Mouse (Mus musculus) thymus, adult 2 months (tissue): Measurements from ENCODE around the gene Tedc1. TPM values are rescaled to one million over a fixed set of nuclear protein-coding genes. Genes with fewer than 3 reads are reported as not detected.

Experiments
- DNase-seq: peaks from one replicate; pipeline ENCODE4 v3.0.0; 2021
- H3K27ac ChIP-seq: fragments of 200-500 bp; 2 replicates; pipeline ENCODE4 v1.5.1; 2012; ENCODE audit warnings: low read length, control low read depth; ENCODE audit not compliant: control insufficient read depth, insufficient read depth
- H3K27me3 ChIP-seq: fragments of 200-500 bp; 2 replicates; pipeline ENCODE4 v1.6.1; 2012; ENCODE audit warnings: mild to moderate bottlenecking, low read length, moderate library complexity, mixed read lengths; ENCODE audit not compliant: control insufficient read depth, insufficient read depth
- H3K36me3 ChIP-seq: fragments of 200-500 bp; 2 replicates; pipeline ENCODE4 v1.6.1; 2012; ENCODE audit warnings: mild to moderate bottlenecking, low read length, moderate library complexity; ENCODE audit not compliant: control insufficient read depth, insufficient read depth
- H3K4me1 ChIP-seq: fragments of 200-500 bp; replicated peaks from 2 replicates; pipeline ENCODE4 v1.6.1; 2012; ENCODE audit warnings: low read length; ENCODE audit not compliant: control insufficient read depth, insufficient read depth
- H3K4me3 ChIP-seq: fragments of 200-500 bp; 2 replicates; pipeline ENCODE4 v1.5.1; 2012; ENCODE audit warnings: mild to moderate bottlenecking, low read length, control low read depth, moderate library complexity; ENCODE audit not compliant: control insufficient read depth, insufficient read depth
- CTCF ChIP-seq: fragments of 200-500 bp; IDR thresholded peaks from 2 replicates; pipeline ENCODE4 v1.5.1; 2012; ENCODE audit warnings: mild to moderate bottlenecking, control low read depth, low read length, moderate library complexity, borderline replicate concordance; ENCODE audit not compliant: control insufficient read depth, poor library complexity, insufficient read depth; ENCODE audit errors: extremely low read depth
- POLR2A ChIP-seq: fragments of 200-500 bp; IDR thresholded peaks from 2 replicates; pipeline ENCODE4 v1.6.1; 2012; ENCODE audit warnings: mild to moderate bottlenecking, low read length, control low read depth, moderate library complexity; ENCODE audit not compliant: control insufficient read depth, poor library complexity, insufficient read depth; ENCODE audit errors: extremely low read depth
- WGBS: fragments of 180-500 bp; shearing (Covaris S2); methylation state at CpG from one replicate; pipeline ENCODE4 v1.1.7; 2018; 5-methylcytosine and 5-hydroxymethylcytosine counted together
- polyA plus RNA-seq: library from polyadenylated mRNA; depleted of rRNA; stranded (reverse); fragments of >200 nt; gene quantifications from 2 replicates; pipeline ENCODE4 v1.2.3, GENCODE M21; 2012; rRNA removed

The Tedc1 gene
- polyA plus RNA-seq, result 96.2 and 125 TPM in 2 replicates

DNA sequence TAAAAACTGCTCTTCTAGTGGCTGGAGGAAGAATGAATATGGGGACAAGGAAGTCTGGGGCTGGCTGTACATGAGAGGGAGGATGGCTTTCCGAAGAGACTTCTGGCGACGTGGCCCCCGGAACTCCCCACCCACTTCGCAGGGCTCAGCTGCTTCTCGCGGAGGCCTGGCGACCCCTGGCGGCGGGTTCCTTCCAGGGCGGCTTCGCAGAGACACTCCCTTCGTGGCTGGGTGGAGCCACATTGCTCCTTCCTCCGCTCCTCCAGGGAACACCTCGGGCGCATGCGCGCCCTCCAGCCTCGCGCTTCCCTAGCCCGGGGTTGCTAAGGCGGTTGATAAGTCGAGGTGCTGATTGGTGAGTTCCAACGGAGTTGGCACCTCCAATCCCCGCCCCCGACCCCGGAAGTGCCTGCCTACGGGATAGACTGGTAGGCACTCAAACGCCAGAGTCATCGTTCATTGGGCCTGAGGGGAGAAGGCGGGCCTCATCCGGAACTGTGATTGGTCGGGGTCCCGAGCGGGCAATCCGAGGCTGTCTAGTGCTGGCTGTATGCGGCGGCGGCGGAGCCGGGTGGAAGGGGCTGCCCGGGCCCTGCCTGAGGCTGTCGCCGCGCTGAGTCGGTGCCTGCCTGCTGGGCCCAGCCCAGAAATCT lies at the start of gene Tedc1:
Tedc1 (plus strand) TSS at position 535 of the 653 bp plus-strand sequence.
- under 1% methylated on average over 46 of the region's 46 CpGs for WGBS

GRCm38 (mm10) chr12:113107431-113108124 lies 48.6 kb upstream of the Tedc1 start:
- WGBS, result 57% methylated on average over 4 of the region's 4 CpGs
- Histone ChIP-seq H3K36me3 (no peaks in the 10 kb centered on the region), H3K4me1 (peaks cover 17% of the 10 kb centered on the region), H3K4me3 (no peak overlapping the region), H3K27me3 (no peaks in the 10 kb centered on the region), H3K27ac (peak overlapping the region; percentile 15; the same call in 1 of the 2 replicates)
- DNase-seq, result no peak
- TF ChIP-seq CTCF (no peak), POLR2A (no peak)

More for the DNA sequence above, at the start of gene Tedc1:
- peak; percentile 100 for DNase-seq
- TF ChIP-seq POLR2A (peak; percentile 82; the same call in 1 of the 2 replicates), CTCF (peak; percentile 89)
- Histone ChIP-seq H3K4me1 (peaks cover 45% of the 10 kb centered on the region), H3K27me3 (no peaks in the 10 kb centered on the region), H3K36me3 (no peaks in the 10 kb centered on the region), H3K4me3 (peak within 1 kb of the TSS; percentile 85), H3K27ac (peak within 1 kb of the TSS; percentile 90)

GRCm38 (mm10) chr12:113108528-113109283 lies 47.5 kb upstream of the Tedc1 start:
- peaks cover 12% of the 10 kb centered on the region for H3K4me1 ChIP-seq
- H3K4me3 ChIP-seq, result no peak overlapping the region
- WGBS, result 96% methylated on average over 17 of the region's 17 CpGs
- no peak overlapping the region for H3K27ac ChIP-seq
- DNase-seq, result no peak
- no peak for TF ChIP-seq POLR2A
- TF ChIP-seq CTCF, result no peak
- H3K27me3 ChIP-seq, result no peaks in the 10 kb centered on the region
- H3K36me3 ChIP-seq, result no peaks in the 10 kb centered on the region

DNA sequence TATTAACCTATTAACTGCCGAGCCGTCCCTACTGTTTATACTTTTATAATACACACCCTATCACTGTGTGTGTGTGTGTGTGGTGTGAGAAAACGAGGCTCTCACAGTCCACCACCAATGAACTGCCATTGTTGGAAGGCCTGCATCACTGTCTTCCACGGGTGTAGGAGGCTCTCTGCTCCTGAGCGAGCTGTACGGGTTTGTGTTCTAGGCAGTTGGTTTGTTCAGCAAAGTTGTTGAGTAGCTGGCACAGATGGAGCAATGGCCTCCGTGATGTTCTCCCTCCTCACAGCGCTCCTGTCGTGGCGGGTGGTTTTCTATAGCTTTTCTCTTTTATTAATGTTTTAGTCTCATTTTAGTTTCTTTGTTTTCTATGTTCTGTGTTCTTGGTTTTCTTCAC lies 46.4 kb upstream of the Tedc1 start:
- no peaks in the 10 kb centered on the region; the same call in 1 of the 2 replicates for H3K36me3 ChIP-seq
- DNase-seq, result no peak
- H3K4me3 ChIP-seq, result no peak overlapping the region
- TF ChIP-seq POLR2A (no peak), CTCF (no peak)
- H3K27me3 ChIP-seq, result no peaks in the 10 kb centered on the region
- WGBS, result 92% methylated on average over 10 of the region's 10 CpGs
- peaks cover 8% of the 10 kb centered on the region for H3K4me1 ChIP-seq
- H3K27ac ChIP-seq, result no peak overlapping the region

- Histone ChIP-seq H3K4me3 (no peak overlapping the region), H3K4me1 (no peaks in the 10 kb centered on the region; the same call in 1 of the 2 replicates), H3K27ac (no peak overlapping the region), H3K36me3 (peaks cover 12% of the 10 kb centered on the region; the same call in 1 of the 2 replicates), H3K27me3 (no peaks in the 10 kb centered on the region)
- no peak for DNase-seq
- WGBS, result 97% methylated on average over 4 of the region's 4 CpGs
- TF ChIP-seq POLR2A (no peak), CTCF (no peak)
Observed at GRCm38 (mm10) chr12:113114141-113114540, 42.1 kb upstream of the Tedc1 start.

- H3K4me3 ChIP-seq, result no peak overlapping the region
- no peak for DNase-seq
- no peaks in the 10 kb centered on the region; the same call in 1 of the 2 replicates for H3K4me1 ChIP-seq
- H3K36me3 ChIP-seq, result peaks cover 12% of the 10 kb centered on the region; the same call in 1 of the 2 replicates
- H3K27me3 ChIP-seq, result no peaks in the 10 kb centered on the region
- 89% methylated on average over 16 of the region's 16 CpGs for WGBS
- TF ChIP-seq POLR2A, result no peak
- no peak for TF ChIP-seq CTCF
- H3K27ac ChIP-seq, result no peak overlapping the region
Observed at GRCm38 (mm10) chr12:113114856-113115538, 41.2 kb upstream of the Tedc1 start.
